Mouse (Mus musculus): ENCODE results near the gene 4930523C07Rik. TPM values are rescaled to one million over a fixed set of nuclear protein-coding genes. Genes with fewer than 3 reads are reported as not detected.

4930523C07Rik gene
- total RNA-seq, 2 experiments from 2014 or later = 21.4 to 23.6 TPM

DNA sequence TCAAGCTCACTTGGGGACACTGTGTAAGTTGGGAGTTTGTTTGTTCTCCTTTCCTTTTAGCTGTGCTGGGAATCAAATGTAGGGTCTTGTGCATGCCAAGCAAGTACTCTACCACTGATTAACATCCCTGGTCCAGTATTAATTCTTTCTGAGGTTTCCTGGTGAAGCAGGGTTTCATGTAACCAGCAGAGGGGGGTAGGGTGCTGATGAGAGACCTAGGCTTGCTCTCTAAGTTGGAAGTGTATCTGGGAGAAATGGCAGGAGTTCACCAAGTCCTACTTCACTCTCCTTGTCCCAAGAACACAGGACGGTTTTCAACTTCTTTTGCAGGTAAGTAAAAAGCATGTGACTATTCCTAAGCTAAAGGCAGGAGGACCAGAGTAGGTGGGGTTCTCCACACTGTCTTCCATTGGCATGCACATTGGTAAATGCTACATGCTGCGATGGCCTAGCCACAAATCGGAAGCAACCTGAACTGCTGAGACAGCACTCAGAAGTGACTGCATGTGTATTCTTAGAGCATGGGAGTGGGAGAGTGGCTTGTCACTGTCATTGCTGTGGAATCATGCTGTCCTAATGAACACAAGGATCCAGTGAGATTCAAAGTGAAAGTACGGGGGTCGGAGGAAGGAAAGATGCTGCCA lies 55.6 kb downstream of the 4930523C07Rik start:
- no peak for DNase-seq

DNA sequence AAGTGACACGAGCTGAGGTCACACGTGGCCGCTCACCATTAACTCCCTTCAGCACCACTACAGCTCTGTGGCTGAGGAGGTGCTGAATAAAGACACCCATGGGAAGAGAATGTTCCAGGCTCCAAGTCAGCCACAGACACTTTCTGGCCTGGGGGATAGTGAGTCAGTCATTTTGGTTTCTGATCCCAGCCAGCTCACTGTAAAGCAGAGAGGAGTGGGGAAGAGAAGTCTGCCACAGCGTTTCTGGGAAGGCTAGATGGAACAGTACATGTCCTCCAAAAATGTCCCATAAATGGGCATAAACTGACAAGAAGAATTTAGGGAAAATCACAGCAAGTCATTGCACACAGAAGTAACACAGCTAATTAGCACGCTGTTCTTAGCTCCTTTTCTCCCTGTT lies 56.8 kb downstream of the 4930523C07Rik start:
- DNase-seq = peak in 1 of 2 experiments; percentile 10

DNA sequence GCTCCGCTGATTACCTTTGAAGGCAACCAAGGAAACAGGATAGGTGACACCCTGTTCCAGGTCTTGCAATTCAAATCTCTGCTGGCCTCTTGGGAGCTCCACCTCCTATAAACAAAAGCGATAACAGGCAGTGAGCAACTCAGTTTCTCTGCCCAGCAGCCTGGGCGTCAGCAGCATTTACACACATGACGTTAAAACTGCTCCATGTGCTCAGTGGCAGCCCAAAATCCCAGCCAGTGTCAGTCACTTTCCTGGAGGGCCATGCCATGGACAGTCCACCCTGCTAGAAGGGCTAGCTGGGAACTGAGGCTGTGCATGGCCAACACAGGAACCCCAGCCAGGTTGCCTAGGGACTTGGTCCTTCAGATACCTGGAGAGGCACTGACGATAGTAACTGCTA lies 61.2 kb downstream of the 4930523C07Rik start:
- no peak for DNase-seq

DNA sequence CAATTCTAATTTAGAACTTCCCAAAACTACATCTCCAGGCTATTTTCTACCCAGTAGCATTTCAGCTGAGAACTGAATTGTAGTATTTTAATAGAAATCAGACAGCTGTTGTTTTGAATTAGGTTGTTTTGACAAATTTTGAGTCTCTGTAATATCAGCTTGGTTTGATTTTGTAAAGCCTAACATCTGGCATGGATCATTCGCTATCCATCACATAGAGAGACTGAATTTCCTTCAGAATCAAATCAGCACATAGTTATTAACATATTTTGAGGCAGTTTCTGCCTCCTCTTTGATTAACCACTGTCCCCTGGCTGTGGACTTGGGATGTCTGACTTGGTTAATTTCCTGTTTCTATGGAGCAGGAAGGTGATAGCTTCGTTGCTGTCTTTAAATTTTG lies 64.4 kb downstream of the 4930523C07Rik start:
- no peak for DNase-seq

DNA sequence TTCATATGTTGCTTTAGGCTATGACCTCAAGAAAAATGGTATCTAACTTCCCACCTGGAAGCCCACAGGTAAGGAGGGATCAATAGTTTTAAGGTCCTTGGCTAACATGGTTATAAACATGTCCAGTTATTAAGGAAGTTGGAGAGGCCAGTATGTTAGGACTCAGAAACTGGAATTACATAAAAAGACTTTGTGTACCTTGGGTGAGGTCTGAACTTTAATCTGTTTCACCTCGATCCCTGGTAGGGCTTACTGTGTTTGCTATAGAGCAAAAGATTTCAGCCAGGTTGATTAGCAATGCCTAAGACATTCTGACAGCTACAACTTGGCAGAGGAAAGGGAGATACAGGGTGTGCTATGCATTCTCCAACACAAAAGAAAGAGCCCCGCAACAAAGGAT lies 79.8 kb downstream of the 4930523C07Rik start:
- no peak for DNase-seq

Other genes with a start within 250 kb of the 4930523C07Rik start
- under 1 TPM in 1 of 2 experiments, not detected in 1; 0.18 TPM for gene Tnn, start 109.2 kb downstream of the 4930523C07Rik start, total RNA-seq (2021)
- gene Mrps14, start 150.8 kb downstream of the 4930523C07Rik start, total RNA-seq (2021) = 100 to 1,000 TPM; 105 to 122 TPM
- gene Cacybp, start 168.5 kb downstream of the 4930523C07Rik start, total RNA-seq (2021) = 100 to 1,000 TPM in 1 of 2 experiments, 10 to 100 TPM in 1; 80.1 to 105 TPM